Mouse (Mus musculus): ENCODE results near the gene Nup107. TPM values are rescaled to one million over a fixed set of nuclear protein-coding genes. Genes with fewer than 3 reads are reported as not detected.
"Not testable (repeated sequence)": the region's sequence is repeated elsewhere in the genome, so short reads cannot be mapped to it uniquely, and the experiment has no call there.

The Nup107 gene
- polyA plus RNA-seq, 1 experiment from 2014 or later, result 45.2 TPM

- H3K27me3 ChIP-seq (ENCODE audit: control insufficient read depth, insufficient read depth, low read length), result no peaks in the 10 kb centered on the region
- WGBS, result 91% methylated on average over 10 of the region's 10 CpGs
- H3K4me1 ChIP-seq (ENCODE audit: control insufficient read depth, insufficient read depth, low read length), result peaks cover 19% of the 10 kb centered on the region
- H3K4me3 ChIP-seq (replicated peaks; ENCODE audit: low read depth, low read length), result no peak overlapping the region
- no peak overlapping the region for H3K9ac ChIP-seq (replicated peaks; ENCODE audit: low read length)
- no peak for DNase-seq
- H3K4me2 ChIP-seq (ENCODE audit: low read length), result no peak overlapping the region
- ATAC-seq (ENCODE audit: low FRiP score, low TSS enrichment), result no peak
- H3K27ac ChIP-seq (replicated peaks; ENCODE audit: low read depth, low read length), result no peak overlapping the region
- no peaks in the 10 kb centered on the region for H3K9me3 ChIP-seq (ENCODE audit: control insufficient read depth, low read length)
- H3K36me3 ChIP-seq (ENCODE audit: control insufficient read depth, insufficient read depth, low read length), result peaks cover 29% of the 10 kb centered on the region
These were observed 44.0 kb downstream of the Nup107 start for GRCm38 (mm10) chr10:117748276-117749049.

GRCm38 (mm10) chr10:117747711-117748110, 44.8 kb downstream of the Nup107 start:
- no peaks in the 10 kb centered on the region for H3K9me3 ChIP-seq (ENCODE audit: control insufficient read depth, low read length)
- peaks cover 26% of the 10 kb centered on the region for H3K36me3 ChIP-seq (ENCODE audit: control insufficient read depth, insufficient read depth, low read length)
- H3K4me1 ChIP-seq (ENCODE audit: control insufficient read depth, insufficient read depth, low read length), result peaks cover 19% of the 10 kb centered on the region
- no peak overlapping the region for H3K4me2 ChIP-seq (ENCODE audit: low read length)
- WGBS, result 92% methylated on average over 7 of the region's 7 CpGs
- DNase-seq (no peak), ATAC-seq (ENCODE audit: low FRiP score, low TSS enrichment) (no peak)
- H3K9ac ChIP-seq (replicated peaks; ENCODE audit: low read length), result no peak overlapping the region
- H3K27me3 ChIP-seq (ENCODE audit: control insufficient read depth, insufficient read depth, low read length), result no peaks in the 10 kb centered on the region
- no peak overlapping the region for H3K4me3 ChIP-seq (replicated peaks; ENCODE audit: low read depth, low read length)
- H3K27ac ChIP-seq (replicated peaks; ENCODE audit: low read depth, low read length), result no peak overlapping the region

GRCm38 (mm10) chr10:117746297-117746883, 46.1 kb downstream of the Nup107 start, which contains the start of gene Slc35e3:
TSS of gene Slc35e3 (minus strand) at chr10:117746365.
- ATAC-seq (ENCODE audit: low FRiP score, low TSS enrichment) (peak; percentile 98), DNase-seq (peak; percentile 98)
- peak within 1 kb of the TSS; percentile 72 for H3K4me2 ChIP-seq (ENCODE audit: low read length)
- no peaks in the 10 kb centered on the region for H3K9me3 ChIP-seq (ENCODE audit: control insufficient read depth, low read length)
- no peaks in the 10 kb centered on the region for H3K27me3 ChIP-seq (ENCODE audit: control insufficient read depth, insufficient read depth, low read length)
- H3K27ac ChIP-seq (replicated peaks; ENCODE audit: low read depth, low read length), result peak within 1 kb of the TSS; percentile 32; the same call in 1 of the 2 replicates
- whole genome bisulfite sequencing, result 15% methylated on average over 46 of the region's 46 CpGs
- H3K4me1 ChIP-seq (ENCODE audit: control insufficient read depth, insufficient read depth, low read length), result peaks cover 19% of the 10 kb centered on the region
- H3K9ac ChIP-seq (replicated peaks; ENCODE audit: low read length), result peak within 1 kb of the TSS; percentile 70
- peaks cover 20% of the 10 kb centered on the region for H3K36me3 ChIP-seq (ENCODE audit: control insufficient read depth, insufficient read depth, low read length)
- H3K4me3 ChIP-seq (replicated peaks; ENCODE audit: low read depth, low read length), result peak within 1 kb of the TSS; percentile 61

- Histone ChIP-seq H3K36me3 (ENCODE audit: control insufficient read depth, insufficient read depth, low read length) (peaks cover 20% of the 10 kb centered on the region), H3K4me1 (ENCODE audit: control insufficient read depth, insufficient read depth, low read length) (peaks cover 19% of the 10 kb centered on the region), H3K4me2 (ENCODE audit: low read length) (peak overlapping the region; percentile 72), H3K27ac (replicated peaks; ENCODE audit: low read depth, low read length) (peak overlapping the region; percentile 32; the same call in 1 of the 2 replicates), H3K4me3 (replicated peaks; ENCODE audit: low read depth, low read length) (peak overlapping the region; percentile 61), H3K9ac (replicated peaks; ENCODE audit: low read length) (peak overlapping the region; percentile 70)
- H3K9me3 ChIP-seq (ENCODE audit: control insufficient read depth, low read length); H3K27me3 ChIP-seq (ENCODE audit: control insufficient read depth, insufficient read depth, low read length): not testable (repeated sequence)
- 2% methylated on average over 18 of the region's 46 CpGs for WGBS
- peak; percentile 55 for DNase-seq
- peak; percentile 38 for ATAC-seq (ENCODE audit: low FRiP score, low TSS enrichment)
These were observed 46.8 kb downstream of the Nup107 start for GRCm38 (mm10) chr10:117745570-117746296.

- ATAC-seq (ENCODE audit: low FRiP score, low TSS enrichment) (no peak), DNase-seq (no peak)
- Histone ChIP-seq H3K9ac (replicated peaks; ENCODE audit: low read length) (no peak overlapping the region), H3K27me3 (ENCODE audit: control insufficient read depth, insufficient read depth, low read length) (no peaks in the 10 kb centered on the region), H3K4me1 (ENCODE audit: control insufficient read depth, insufficient read depth, low read length) (peaks cover 19% of the 10 kb centered on the region), H3K4me2 (ENCODE audit: low read length) (peak overlapping the region; percentile 72), H3K36me3 (ENCODE audit: control insufficient read depth, insufficient read depth, low read length) (peaks cover 27% of the 10 kb centered on the region), H3K9me3 (ENCODE audit: control insufficient read depth, low read length) (no peaks in the 10 kb centered on the region), H3K27ac (replicated peaks; ENCODE audit: low read depth, low read length) (no peak overlapping the region), H3K4me3 (replicated peaks; ENCODE audit: low read depth, low read length) (no peak overlapping the region)
- WGBS, result 88% methylated on average over 4 of the region's 4 CpGs
These were observed 48.6 kb downstream of the Nup107 start for GRCm38 (mm10) chr10:117743917-117744316.

GRCm38 (mm10) chr10:117743182-117743581, 49.3 kb downstream of the Nup107 start:
- H3K36me3 ChIP-seq (ENCODE audit: control insufficient read depth, insufficient read depth, low read length), result peaks cover 33% of the 10 kb centered on the region
- H3K27me3 ChIP-seq (ENCODE audit: control insufficient read depth, insufficient read depth, low read length), result no peaks in the 10 kb centered on the region
- H3K27ac ChIP-seq (replicated peaks; ENCODE audit: low read depth, low read length), result no peak overlapping the region
- H3K4me1 ChIP-seq (ENCODE audit: control insufficient read depth, insufficient read depth, low read length), result peaks cover 19% of the 10 kb centered on the region
- ATAC-seq (ENCODE audit: low FRiP score, low TSS enrichment) (no peak), DNase-seq (no peak)
- H3K9me3 ChIP-seq (ENCODE audit: control insufficient read depth, low read length), result no peaks in the 10 kb centered on the region
- H3K4me2 ChIP-seq (ENCODE audit: low read length), result no peak overlapping the region
- 95% methylated on average over 2 of the region's 2 CpGs for WGBS
- H3K9ac ChIP-seq (replicated peaks; ENCODE audit: low read length), result no peak overlapping the region
- no peak overlapping the region for H3K4me3 ChIP-seq (replicated peaks; ENCODE audit: low read depth, low read length)

GRCm38 (mm10) chr10:117742618-117743017, 49.9 kb downstream of the Nup107 start:
- H3K4me2 ChIP-seq (ENCODE audit: low read length), result no peak overlapping the region
- H3K27me3 ChIP-seq (ENCODE audit: control insufficient read depth, insufficient read depth, low read length), result no peaks in the 10 kb centered on the region
- peaks cover 19% of the 10 kb centered on the region for H3K4me1 ChIP-seq (ENCODE audit: control insufficient read depth, insufficient read depth, low read length)
- ATAC-seq (ENCODE audit: low FRiP score, low TSS enrichment) (no peak), DNase-seq (no peak)
- 92% methylated on average over 4 of the region's 4 CpGs for WGBS
- H3K9ac ChIP-seq (replicated peaks; ENCODE audit: low read length), result no peak overlapping the region
- no peaks in the 10 kb centered on the region for H3K9me3 ChIP-seq (ENCODE audit: control insufficient read depth, low read length)
- peaks cover 37% of the 10 kb centered on the region for H3K36me3 ChIP-seq (ENCODE audit: control insufficient read depth, insufficient read depth, low read length)
- H3K4me3 ChIP-seq (replicated peaks; ENCODE audit: low read depth, low read length), result no peak overlapping the region
- H3K27ac ChIP-seq (replicated peaks; ENCODE audit: low read depth, low read length), result no peak overlapping the region

- no peak overlapping the region for H3K4me3 ChIP-seq (replicated peaks; ENCODE audit: low read depth, low read length)
- H3K36me3 ChIP-seq (ENCODE audit: control insufficient read depth, insufficient read depth, low read length), result peaks cover 43% of the 10 kb centered on the region
- no peaks in the 10 kb centered on the region for H3K27me3 ChIP-seq (ENCODE audit: control insufficient read depth, insufficient read depth, low read length)
- WGBS, result 94% methylated on average over 15 of the region's 15 CpGs
- DNase-seq (no peak), ATAC-seq (ENCODE audit: low FRiP score, low TSS enrichment) (no peak)
- H3K27ac ChIP-seq (replicated peaks; ENCODE audit: low read depth, low read length), result no peak overlapping the region
- H3K4me2 ChIP-seq (ENCODE audit: low read length), result no peak overlapping the region
- H3K4me1 ChIP-seq (ENCODE audit: control insufficient read depth, insufficient read depth, low read length), result peaks cover 19% of the 10 kb centered on the region
- no peaks in the 10 kb centered on the region for H3K9me3 ChIP-seq (ENCODE audit: control insufficient read depth, low read length)
- H3K9ac ChIP-seq (replicated peaks; ENCODE audit: low read length), result no peak overlapping the region
These were observed 50.6 kb downstream of the Nup107 start for GRCm38 (mm10) chr10:117741698-117742475.
